Mouse (Mus musculus): ENCODE measurements around the gene Rfx5. TPM values are rescaled to one million over a fixed set of nuclear protein-coding genes. Genes with fewer than 3 reads are reported as not detected.

Gene Rfx5
- polyA plus RNA-seq (2014; fragmentation: Illumina TruSeq; extraction: RNeasy Lipid Tissue Mini Kit (QIAGEN cat#74804); ENCODE audit: low replicate concordance), result 15.5 TPM

DNA sequence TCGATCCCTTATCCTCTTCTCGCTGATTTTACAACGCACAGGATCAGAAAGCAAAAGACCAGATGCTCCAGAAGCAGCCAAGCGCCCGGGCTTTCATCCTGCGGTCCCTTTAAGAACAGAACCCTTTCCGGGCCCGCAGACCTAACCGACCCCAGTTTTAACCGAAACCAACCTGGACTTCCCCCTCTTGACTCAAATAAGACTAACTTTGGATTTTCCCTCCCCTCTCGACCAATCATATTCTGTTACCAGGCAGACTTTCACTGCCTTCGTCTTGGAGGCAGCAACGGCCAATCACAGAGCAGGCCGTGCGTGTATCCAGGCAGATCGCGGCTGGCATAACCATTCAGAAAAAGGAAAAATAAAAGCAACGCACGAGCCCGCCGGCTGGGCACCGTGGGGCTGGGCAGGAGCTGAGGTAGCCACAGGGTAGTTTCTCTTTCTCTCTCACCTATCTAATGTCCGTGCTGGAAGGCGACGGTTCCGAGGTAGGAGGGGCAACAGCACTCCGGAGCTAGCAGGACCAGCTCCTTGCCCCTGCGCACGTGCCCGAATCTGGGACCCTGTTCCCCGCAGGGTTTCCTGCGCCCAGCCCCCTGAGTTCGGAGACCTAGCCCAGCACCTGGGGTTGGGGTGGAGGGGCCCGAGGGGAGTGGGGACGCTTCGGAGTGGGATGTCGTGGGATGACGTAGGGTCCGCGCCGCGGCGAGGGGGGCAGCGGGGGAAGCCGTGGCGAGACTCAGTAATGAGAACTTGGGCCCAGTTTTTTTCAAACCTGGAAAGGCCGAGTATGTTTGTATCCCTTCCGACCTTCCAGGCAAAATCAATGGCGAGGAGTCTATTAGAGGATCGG, at the start of gene Rfx5:
Gene Rfx5 (plus strand): TSS at position 312 of the 853 bp plus-strand sequence.

DNA sequence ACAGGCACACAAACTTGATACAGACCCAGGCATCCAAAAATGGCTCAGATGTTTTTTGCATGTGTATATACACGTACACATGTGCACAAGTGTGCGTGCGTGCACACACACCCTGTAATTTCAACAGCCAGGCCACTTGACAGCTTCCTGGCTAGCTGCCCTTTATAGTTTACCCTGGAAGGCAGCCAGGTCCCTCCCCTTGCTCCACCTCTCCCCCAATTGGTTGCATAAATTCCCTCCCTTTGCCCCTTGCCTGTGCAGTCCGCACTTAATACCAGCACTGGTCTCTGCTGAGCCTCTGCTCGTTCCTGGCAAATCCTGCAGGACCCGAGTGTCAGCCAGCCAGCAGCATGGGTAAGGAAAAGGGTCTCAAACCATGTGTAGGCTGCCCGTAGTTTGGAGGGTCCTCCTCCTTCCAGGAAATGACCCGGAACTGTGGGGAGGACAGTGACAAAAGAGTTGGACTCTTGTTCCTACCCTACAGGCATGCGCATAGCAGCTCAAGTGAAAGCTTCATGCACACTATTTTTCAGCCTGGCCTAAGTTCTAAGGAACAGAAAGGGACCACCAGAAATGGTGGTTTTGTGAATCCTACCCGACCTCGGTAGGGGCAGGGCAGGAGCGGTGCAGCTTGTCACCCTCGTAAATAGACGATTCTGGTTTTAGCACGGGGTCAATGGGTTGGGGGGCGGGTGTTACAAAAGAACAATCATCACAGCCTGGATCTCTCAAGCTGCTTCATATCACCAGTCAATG, 20.9 kb upstream of the Rfx5 start, which contains the start of gene Selenbp1:
Gene Selenbp1 (plus strand): TSS at position 248 of the 756 bp plus-strand sequence.

DNA sequence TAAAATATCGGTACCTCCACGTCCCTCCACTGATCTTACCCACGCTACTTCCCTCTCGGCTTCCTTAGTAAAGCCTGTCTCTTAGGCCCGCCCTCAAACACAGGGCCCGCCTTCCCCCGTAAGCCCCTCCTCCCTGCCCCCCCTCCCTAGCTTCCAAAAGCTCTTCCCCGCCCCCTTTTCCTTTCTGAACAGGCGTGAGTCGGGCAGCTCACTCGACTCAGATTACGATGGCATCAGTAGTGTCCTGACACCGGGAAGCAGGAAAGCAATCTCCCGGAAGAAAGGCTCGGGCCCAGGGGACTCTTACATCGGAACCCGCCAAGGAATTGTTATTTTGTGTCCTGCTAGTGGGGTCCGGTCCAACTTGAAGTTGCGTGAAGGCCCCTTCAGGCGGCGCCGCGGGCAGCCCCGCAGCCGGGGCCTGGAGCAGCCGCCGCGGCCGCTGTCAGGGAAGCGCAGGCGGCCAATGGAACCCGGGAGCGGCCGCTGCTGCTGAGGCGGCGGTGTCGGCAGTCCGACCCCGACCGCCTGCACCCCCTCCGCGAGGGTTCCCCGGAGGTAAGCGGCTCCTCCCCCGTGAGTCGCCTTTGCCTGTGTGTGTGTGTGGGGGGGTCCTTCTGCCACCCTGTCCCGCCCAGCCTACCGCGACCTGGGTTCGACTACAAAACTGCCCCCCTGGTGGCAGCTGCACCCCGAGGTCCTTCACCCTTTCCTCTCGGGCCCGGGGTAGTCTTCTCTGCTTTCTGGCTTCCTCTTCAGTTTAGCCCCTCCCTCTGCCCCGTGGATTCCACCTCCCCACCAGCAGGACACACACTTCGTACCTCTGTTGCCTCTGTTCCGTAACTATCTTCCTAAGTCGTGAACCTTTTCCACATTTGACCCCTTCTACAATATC, 20.9 kb downstream of the Rfx5 start, which contains the start of gene Pi4kb:
Gene Pi4kb (plus strand): TSS at position 204 of the 895 bp plus-strand sequence.

Other genes with a start within 250 kb of the Rfx5 start
- 18.8 TPM for gene Cgn, start 167.6 kb upstream of the Rfx5 start, polyA plus RNA-seq (2014; fragmentation: Illumina TruSeq; extraction: RNeasy Lipid Tissue Mini Kit (QIAGEN cat#74804); ENCODE audit: low replicate concordance)
- 11.0 TPM for gene Pogz, start 116.5 kb upstream of the Rfx5 start, polyA plus RNA-seq (2014; fragmentation: Illumina TruSeq; extraction: RNeasy Lipid Tissue Mini Kit (QIAGEN cat#74804); ENCODE audit: low replicate concordance)
- 19.9 TPM for gene Psmb4, start 67.1 kb upstream of the Rfx5 start, polyA plus RNA-seq (2014; fragmentation: Illumina TruSeq; extraction: RNeasy Lipid Tissue Mini Kit (QIAGEN cat#74804); ENCODE audit: low replicate concordance)
- gene Selenbp1, start 21.0 kb upstream of the Rfx5 start, polyA plus RNA-seq (2014; fragmentation: Illumina TruSeq; extraction: RNeasy Lipid Tissue Mini Kit (QIAGEN cat#74804); ENCODE audit: low replicate concordance), result 2.3 TPM
- 3.2 TPM for gene Pi4kb, start 20.7 kb downstream of the Rfx5 start, polyA plus RNA-seq (2014; fragmentation: Illumina TruSeq; extraction: RNeasy Lipid Tissue Mini Kit (QIAGEN cat#74804); ENCODE audit: low replicate concordance)
- gene Zfp687, start 61.4 kb downstream of the Rfx5 start, polyA plus RNA-seq (2014; fragmentation: Illumina TruSeq; extraction: RNeasy Lipid Tissue Mini Kit (QIAGEN cat#74804); ENCODE audit: low replicate concordance), result 4.2 TPM
- gene Psmd4, start 88.5 kb downstream of the Rfx5 start, polyA plus RNA-seq (2014; fragmentation: Illumina TruSeq; extraction: RNeasy Lipid Tissue Mini Kit (QIAGEN cat#74804); ENCODE audit: low replicate concordance), result 5.5 TPM
- 13.7 TPM for gene Pip5k1a, start 152.9 kb downstream of the Rfx5 start, polyA plus RNA-seq (2014; fragmentation: Illumina TruSeq; extraction: RNeasy Lipid Tissue Mini Kit (QIAGEN cat#74804); ENCODE audit: low replicate concordance)
- 13.3 TPM for gene Vps72, start 156.9 kb downstream of the Rfx5 start, polyA plus RNA-seq (2014; fragmentation: Illumina TruSeq; extraction: RNeasy Lipid Tissue Mini Kit (QIAGEN cat#74804); ENCODE audit: low replicate concordance)
- gene Tmod4, start 170.4 kb downstream of the Rfx5 start, polyA plus RNA-seq (2014; fragmentation: Illumina TruSeq; extraction: RNeasy Lipid Tissue Mini Kit (QIAGEN cat#74804); ENCODE audit: low replicate concordance), result not detected
- 15.3 TPM for gene Scnm1, start 179.9 kb downstream of the Rfx5 start, polyA plus RNA-seq (2014; fragmentation: Illumina TruSeq; extraction: RNeasy Lipid Tissue Mini Kit (QIAGEN cat#74804); ENCODE audit: low replicate concordance)
- gene Lysmd1, start 180.0 kb downstream of the Rfx5 start, polyA plus RNA-seq (2014; fragmentation: Illumina TruSeq; extraction: RNeasy Lipid Tissue Mini Kit (QIAGEN cat#74804); ENCODE audit: low replicate concordance), result 1.7 TPM
- not detected for gene Tnfaip8l2, start 188.3 kb downstream of the Rfx5 start, polyA plus RNA-seq (2014; fragmentation: Illumina TruSeq; extraction: RNeasy Lipid Tissue Mini Kit (QIAGEN cat#74804); ENCODE audit: low replicate concordance)
- gene Sema6c, start 206.4 kb downstream of the Rfx5 start, polyA plus RNA-seq (2014; fragmentation: Illumina TruSeq; extraction: RNeasy Lipid Tissue Mini Kit (QIAGEN cat#74804); ENCODE audit: low replicate concordance), result not detected